Mouse (Mus musculus) spleen, adult 2 months (tissue): ENCODE data around the gene Erc2. TPM values are rescaled to one million over a fixed set of nuclear protein-coding genes. Genes with fewer than 3 reads are reported as not detected.

ENCODE experiments used
- DNase-seq, 2 experiments: peaks; one replicate each; pipeline versions ENCODE4 v3.0.0 to v3.0.0-alpha.2; 2012 to 2021; ENCODE audit warnings: low spot score in 2 of 2, low read depth in 1 of 2
- H3K27ac ChIP-seq: fragments of 200-500 bp; 2 replicates; pipeline ENCODE4 v1.5.1; 2012; ENCODE audit warnings: low read length, inconsistent platforms; ENCODE audit not compliant: insufficient read depth
- H3K27me3 ChIP-seq: fragments of 200-500 bp; 2 replicates; pipeline ENCODE4 v1.6.1; 2012; ENCODE audit warnings: mild to moderate bottlenecking, moderate library complexity, low read length, inconsistent platforms; ENCODE audit not compliant: control insufficient read depth, insufficient read depth
- H3K36me3 ChIP-seq: fragments of 200-500 bp; 2 replicates; pipeline ENCODE4 v1.6.1; 2012; ENCODE audit warnings: mild to moderate bottlenecking, low read length, inconsistent platforms; ENCODE audit not compliant: control insufficient read depth, insufficient read depth
- H3K4me1 ChIP-seq: fragments of 200-500 bp; 2 replicates; pipeline ENCODE4 v1.6.1; 2011; ENCODE audit warnings: inconsistent platforms; ENCODE audit not compliant: control insufficient read depth, insufficient read depth, insufficient read length
- H3K4me3 ChIP-seq: fragments of 200-500 bp; 2 replicates; pipeline ENCODE4 v1.5.1; 2011; ENCODE audit warnings: mild to moderate bottlenecking, inconsistent platforms; ENCODE audit not compliant: insufficient read depth, insufficient read length; ENCODE audit errors: extremely low read depth
- CTCF ChIP-seq: fragments of 200-500 bp; IDR thresholded peaks from 2 replicates; pipeline ENCODE4 v1.5.1; 2011; ENCODE audit warnings: mild to moderate bottlenecking, inconsistent platforms; ENCODE audit not compliant: insufficient read depth, insufficient read length, insufficient replicate concordance; ENCODE audit errors: extremely low read depth
- POLR2A ChIP-seq: fragments of 200-500 bp; IDR thresholded peaks from 2 replicates; pipeline ENCODE4 v1.6.1; 2011; ENCODE audit warnings: low read depth, low read length, inconsistent platforms
- WGBS: fragments of 180-500 bp; shearing (Covaris S2); methylation state at CpG from one replicate; pipeline ENCODE4 v1.1.7; 2018; 5-methylcytosine and 5-hydroxymethylcytosine counted together
- polyA plus RNA-seq: library from polyadenylated mRNA; depleted of rRNA; stranded (reverse); fragments of >200 nt; gene quantifications from 2 replicates; pipeline ENCODE4 v1.2.3, GENCODE M21; 2012

The Erc2 gene
- polyA plus RNA-seq, 1 experiment, result 0.11 TPM

- DNase-seq, result no peak
- no peak overlapping the region for H3K4me3 ChIP-seq
- no peaks in the 10 kb centered on the region; the same call in 1 of the 2 replicates for H3K27me3 ChIP-seq
- H3K36me3 ChIP-seq, result no peaks in the 10 kb centered on the region
- H3K4me1 ChIP-seq, result no peaks in the 10 kb centered on the region
- TF ChIP-seq CTCF (no peak), POLR2A (no peak)
- H3K27ac ChIP-seq, result no peak overlapping the region
- 79% methylated on average over 3 of the region's 3 CpGs for WGBS
These were observed 835.2 kb downstream of the Erc2 start for GRCm38 (mm10) chr14:28457428-28457827.

- no peak overlapping the region for H3K27ac ChIP-seq
- H3K4me1 ChIP-seq, result no peaks in the 10 kb centered on the region
- no peak overlapping the region for H3K4me3 ChIP-seq
- H3K36me3 ChIP-seq, result no peaks in the 10 kb centered on the region
- TF ChIP-seq POLR2A (no peak), CTCF (no peak)
- no peak for DNase-seq
- H3K27me3 ChIP-seq, result no peaks in the 10 kb centered on the region
- WGBS, result 89% methylated on average over 5 of the region's 5 CpGs
These were observed 845.7 kb downstream of the Erc2 start for GRCm38 (mm10) chr14:28467956-28468355.

- Histone ChIP-seq H3K27me3 (no peaks in the 10 kb centered on the region), H3K4me3 (no peak overlapping the region), H3K36me3 (no peaks in the 10 kb centered on the region), H3K4me1 (no peaks in the 10 kb centered on the region), H3K27ac (no peak overlapping the region)
- DNase-seq, result no peak
- 79% methylated on average over 4 of the region's 4 CpGs for WGBS
- TF ChIP-seq CTCF (no peak), POLR2A (no peak)
These were observed 847.5 kb downstream of the Erc2 start for GRCm38 (mm10) chr14:28469696-28470095.

- no peak overlapping the region for H3K27ac ChIP-seq
- H3K36me3 ChIP-seq, result no peaks in the 10 kb centered on the region
- DNase-seq, result no peak
- H3K4me3 ChIP-seq, result no peak overlapping the region
- WGBS, result 80% methylated on average over 6 of the region's 6 CpGs
- no peak for TF ChIP-seq POLR2A
- no peak for TF ChIP-seq CTCF
- no peaks in the 10 kb centered on the region for H3K4me1 ChIP-seq
- H3K27me3 ChIP-seq, result no peaks in the 10 kb centered on the region
These were observed 848.0 kb downstream of the Erc2 start for GRCm38 (mm10) chr14:28470212-28470611.

GRCm38 (mm10) chr14:28475012-28475411 is 852.8 kb downstream of the Erc2 start:
- no peaks in the 10 kb centered on the region for H3K36me3 ChIP-seq
- WGBS, result 83% methylated on average over 3 of the region's 3 CpGs
- H3K27ac ChIP-seq, result no peak overlapping the region
- DNase-seq, result no peak
- no peaks in the 10 kb centered on the region for H3K4me1 ChIP-seq
- H3K4me3 ChIP-seq, result no peak overlapping the region
- no peaks in the 10 kb centered on the region for H3K27me3 ChIP-seq
- no peak for TF ChIP-seq CTCF
- TF ChIP-seq POLR2A, result no peak

GRCm38 (mm10) chr14:28475421-28475820 is 853.2 kb downstream of the Erc2 start:
- H3K4me1 ChIP-seq, result no peaks in the 10 kb centered on the region
- WGBS, result 66% methylated on average over 7 of the region's 7 CpGs
- no peak overlapping the region for H3K27ac ChIP-seq
- no peak for DNase-seq
- H3K4me3 ChIP-seq, result no peak overlapping the region
- no peak for TF ChIP-seq POLR2A
- no peak for TF ChIP-seq CTCF
- H3K27me3 ChIP-seq, result no peaks in the 10 kb centered on the region
- H3K36me3 ChIP-seq, result no peaks in the 10 kb centered on the region

GRCm38 (mm10) chr14:28476746-28477145 is 854.5 kb downstream of the Erc2 start:
- no peaks in the 10 kb centered on the region for H3K36me3 ChIP-seq
- H3K4me3 ChIP-seq, result no peak overlapping the region
- WGBS, result 85% methylated on average over 3 of the region's 3 CpGs
- H3K27ac ChIP-seq, result no peak overlapping the region
- DNase-seq, result no peak
- no peaks in the 10 kb centered on the region for H3K27me3 ChIP-seq
- H3K4me1 ChIP-seq, result no peaks in the 10 kb centered on the region
- TF ChIP-seq POLR2A (no peak), CTCF (no peak)
